Comparison of ENCODE assay signal across 14 mouse cellular contexts in the genomic region with DNA sequence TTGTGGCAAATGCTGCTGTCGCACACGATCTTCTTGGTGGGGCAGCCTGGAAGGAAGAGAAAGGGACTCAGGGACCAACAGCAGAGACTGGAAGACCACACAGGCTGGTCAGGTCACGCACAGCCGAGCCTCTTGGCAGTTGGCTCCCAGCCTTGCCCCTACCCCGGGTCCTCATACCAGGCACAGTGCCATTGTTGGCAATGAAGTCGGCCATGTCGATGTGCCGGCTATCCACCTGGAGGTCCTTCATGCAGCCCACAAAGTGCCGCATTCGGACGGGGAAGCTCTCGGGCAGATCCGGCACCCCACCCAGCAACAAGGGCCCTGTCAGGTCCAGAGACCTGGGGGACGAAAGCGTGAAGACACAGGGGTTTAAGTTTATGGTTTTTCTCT. TPM values are rescaled to one million over a fixed set of nuclear protein-coding genes. Genes with fewer than 3 reads are reported as not detected.
DNase-seq lines count a peak whose midpoint lies in the region; ATAC-seq and TF ChIP-seq lines count a peak whose summit lies in the region.
"Had no signal": no experiment of that assay in that cellular context is flagged by ENCODE, and none has a peak within 500 bp of the region (broad histone marks: within the 10 kb centered on the region; RNA-seq: fewer than 3 reads in every experiment).

No protein-coding gene starts in this region.

- CTCF ChIA-PET in Patski (lab: Charles Lee): interaction anchor here (1.2 to 5.7 kb wide), 14 partner anchors 9 to 221 kb away, joined by 3 to 37 read pairs (median 6); partner anchors contain the start of genes Sars and Taf13

- H3K4me3 ChIP-seq in forebrain, embryonic 10.5 days: no peak overlapping the region
- no peak overlapping the region for H3K4me3 ChIP-seq in forebrain, embryonic 11.5 days (ENCODE audit: low read depth, low read length)
- H3K4me3 ChIP-seq in forebrain, embryonic 16.5 days (replicated peaks; ENCODE audit: low read length): no peak overlapping the region
- H3K4me3 ChIP-seq in midbrain, embryonic 15.5 days: no peak overlapping the region
- H3K4me3 ChIP-seq in intestine, postnatal 0 days (ENCODE audit: low read depth, low read length): no peak overlapping the region

- H3K27ac ChIP-seq in forebrain, embryonic 10.5 days: peak overlapping the region; percentile 62; the same call in 1 of the 2 replicates
- H3K27ac ChIP-seq in forebrain, embryonic 11.5 days (ENCODE audit: low read depth, low read length): no peak overlapping the region
- H3K27ac ChIP-seq in forebrain, embryonic 16.5 days (ENCODE audit: low read length): peak overlapping the region; percentile 56
- peak overlapping the region; percentile 53; the same call in 1 of the 2 replicates for H3K27ac ChIP-seq in midbrain, embryonic 15.5 days
- no peak overlapping the region for H3K27ac ChIP-seq in intestine, postnatal 0 days (ENCODE audit: low read depth, low read length)
- H3K27ac ChIP-seq: heart, embryonic 13.5 days; kidney, postnatal 0 days had no signal

- H3K4me1 ChIP-seq in forebrain, embryonic 10.5 days: peaks cover 54% of the 10 kb centered on the region
- peaks cover 15% of the 10 kb centered on the region for H3K4me1 ChIP-seq in forebrain, embryonic 11.5 days (replicated peaks; ENCODE audit: control insufficient read depth, insufficient read depth, low read length)
- H3K4me1 ChIP-seq in forebrain, embryonic 16.5 days (replicated peaks; ENCODE audit: control insufficient read depth, insufficient read depth, low read length): peaks cover 27% of the 10 kb centered on the region
- peaks cover 31% of the 10 kb centered on the region for H3K4me1 ChIP-seq in midbrain, embryonic 15.5 days
- H3K4me1 ChIP-seq in intestine, postnatal 0 days (replicated peaks; ENCODE audit: control insufficient read depth, insufficient read depth, low read length): no peaks in the 10 kb centered on the region
- H3K4me1 ChIP-seq: heart, embryonic 13.5 days had no signal

- H3K9ac ChIP-seq in forebrain, embryonic 11.5 days (ENCODE audit: low read length): no peak overlapping the region
- H3K9ac ChIP-seq in forebrain, embryonic 16.5 days (replicated peaks; ENCODE audit: low read depth, low read length): peak overlapping the region; percentile 29; the same call in 1 of the 2 replicates
- no peak overlapping the region for H3K9ac ChIP-seq in midbrain, embryonic 15.5 days
- no peak overlapping the region for H3K9ac ChIP-seq in intestine, postnatal 0 days (ENCODE audit: low read depth, low read length)

- H3K9me3 ChIP-seq in forebrain, embryonic 10.5 days: no peaks in the 10 kb centered on the region
- no peaks in the 10 kb centered on the region for H3K9me3 ChIP-seq in forebrain, embryonic 11.5 days (ENCODE audit: control insufficient read depth, low read length)
- no peaks in the 10 kb centered on the region for H3K9me3 ChIP-seq in forebrain, embryonic 16.5 days (ENCODE audit: control insufficient read depth, low read length)
- no peaks in the 10 kb centered on the region for H3K9me3 ChIP-seq in midbrain, embryonic 15.5 days
- H3K9me3 ChIP-seq in intestine, postnatal 0 days (ENCODE audit: control insufficient read depth): no peaks in the 10 kb centered on the region
- H3K9me3 ChIP-seq: heart, embryonic 13.5 days had no signal

- H3K27me3 ChIP-seq in forebrain, embryonic 10.5 days (ENCODE audit: poor library complexity, severe bottlenecking): no peaks in the 10 kb centered on the region
- no peaks in the 10 kb centered on the region for H3K27me3 ChIP-seq in forebrain, embryonic 11.5 days (ENCODE audit: control insufficient read depth, insufficient read depth, low read length)
- no peaks in the 10 kb centered on the region for H3K27me3 ChIP-seq in Patski
- H3K27me3 ChIP-seq in forebrain, embryonic 16.5 days (replicated peaks; ENCODE audit: control insufficient read depth, insufficient read depth, low read length): no peaks in the 10 kb centered on the region
- H3K27me3 ChIP-seq in midbrain, embryonic 15.5 days (replicated peaks): no peaks in the 10 kb centered on the region
- H3K27me3 ChIP-seq in intestine, postnatal 0 days (replicated peaks; ENCODE audit: control insufficient read depth, insufficient read depth, low read length): no peaks in the 10 kb centered on the region

- peaks cover 100% of the 10 kb centered on the region for H3K36me3 ChIP-seq in forebrain, embryonic 10.5 days (replicated peaks)
- H3K36me3 ChIP-seq in forebrain, embryonic 11.5 days (ENCODE audit: control insufficient read depth, insufficient read depth, low read length): peaks cover 21% of the 10 kb centered on the region; the same call in 1 of the 2 replicates
- peaks cover 40% of the 10 kb centered on the region for H3K36me3 ChIP-seq in forebrain, embryonic 16.5 days (ENCODE audit: control insufficient read depth, insufficient read depth)
- H3K36me3 ChIP-seq in midbrain, embryonic 15.5 days (replicated peaks): peaks cover 41% of the 10 kb centered on the region; the same call in 1 of the 2 replicates
- no peaks in the 10 kb centered on the region for H3K36me3 ChIP-seq in intestine, postnatal 0 days (ENCODE audit: control insufficient read depth, insufficient read depth)

- TF ChIP-seq CTCF in Patski (IDR thresholded peaks at IDR 0.05): no peak
- TF ChIP-seq CTCF in intestine, postnatal 0 days (IDR thresholded peaks at IDR 0.05; ENCODE audit: low read depth): no peak

- POLR2A ChIA-PET in Patski (lab: Charles Lee): interaction anchor here (0.5 to 5.6 kb wide), 6 partner anchors 9 to 161 kb away, joined by 3 to 27 read pairs (median 6); partner anchors contain the start of gene Sars

- H3K4me2 ChIP-seq in forebrain, embryonic 11.5 days (ENCODE audit: low read depth, low read length, severe bottlenecking): no peak overlapping the region
- no peak overlapping the region for H3K4me2 ChIP-seq in forebrain, embryonic 16.5 days (ENCODE audit: low read length)
- no peak overlapping the region for H3K4me2 ChIP-seq in midbrain, embryonic 15.5 days
- H3K4me2 ChIP-seq in intestine, postnatal 0 days (replicated peaks; ENCODE audit: low read depth): no peak overlapping the region

- no peak for ATAC-seq in forebrain, embryonic 11.5 days (replicated peaks; ENCODE audit: low FRiP score)
- peak; percentile 1 for ATAC-seq in Patski
- ATAC-seq in forebrain, embryonic 16.5 days: no peak
- ATAC-seq in midbrain, embryonic 15.5 days (replicated peaks): no peak
- ATAC-seq in intestine, postnatal 0 days: no peak

- in situ Hi-C loops in Patski (cut with MboI; ENCODE audit: low pct_unique_long_range_greater_than_20kb): loop anchor here (5.0 kb wide), 1 partner anchor 160 kb away; the partner anchor contains the start of gene Tmem167b

- WGBS in forebrain, embryonic 10.5 days: 91% methylated on average over 15 of the region's 15 CpGs
- 87% methylated on average over 15 of the region's 15 CpGs for WGBS in forebrain, embryonic 11.5 days
- WGBS in forebrain, embryonic 16.5 days: 66% methylated on average over 15 of the region's 15 CpGs
- 68% methylated on average over 15 of the region's 15 CpGs for WGBS in midbrain, embryonic 15.5 days
- 91% methylated on average over 15 of the region's 15 CpGs for WGBS in intestine, postnatal 0 days

- DNase-seq in forebrain, embryonic 10.5 days (ENCODE audit: extremely low spot score, low spot score): no peak
- no peak for DNase-seq in forebrain, embryonic 11.5 days (ENCODE audit: low spot score)
- DNase-seq in Patski (ENCODE audit: low read depth, low spot score): no peak
- DNase-seq in urinary bladder, postnatal 4 days (ENCODE audit: low spot score in 2 of 2): no peak
- no peak for DNase-seq in spleen, postnatal 10 days (ENCODE audit: low spot score in 2 of 2)
- DNase-seq: adrenal gland, postnatal 36 days; retina, postnatal 1 day had no signal

RNA-seq across cellular contexts. Expression of gene Celsr2, which starts 12.8 kb away (rescaled TPM):
- polyA plus RNA-seq in forebrain, embryonic 10.5 days (2016; fragmentation: Nextera tagmentation; extraction: Ambion mirVana): 32.1 and 35.1 TPM in 2 replicates
- 52.0 and 68.1 TPM in 2 replicates for polyA plus RNA-seq in forebrain, embryonic 11.5 days (2014; fragmentation: Nextera tagmentation; extraction: Ambion mirVana)
- polyA plus RNA-seq in Patski (2021): 90.1 TPM
- 46.7 and 47.3 TPM in 2 replicates for polyA plus RNA-seq in forebrain, embryonic 16.5 days (2015; fragmentation: Nextera tagmentation; extraction: Ambion mirVana)
- polyA plus RNA-seq in midbrain, embryonic 15.5 days (2015; fragmentation: Nextera tagmentation; extraction: Ambion mirVana): 38.5 and 43.3 TPM in 2 replicates
- 0.50 and 1.4 TPM in 2 replicates for polyA plus RNA-seq in intestine, postnatal 0 days (2015; fragmentation: Nextera tagmentation; extraction: Ambion mirVana)
- polyA plus RNA-seq: C2C12 had no signal

RNA-seq across cellular contexts. Expression of gene Psrc1, which starts 18.9 kb away (rescaled TPM):
- 115 and 117 TPM in 2 replicates for polyA plus RNA-seq in forebrain, embryonic 10.5 days (2016; fragmentation: Nextera tagmentation; extraction: Ambion mirVana)
- polyA plus RNA-seq in forebrain, embryonic 11.5 days (2014; fragmentation: Nextera tagmentation; extraction: Ambion mirVana): 99.5 and 102 TPM in 2 replicates
- polyA plus RNA-seq in Patski (2021): 29.8 TPM
- 29.0 and 29.2 TPM in 2 replicates for polyA plus RNA-seq in forebrain, embryonic 16.5 days (2015; fragmentation: Nextera tagmentation; extraction: Ambion mirVana)
- polyA plus RNA-seq in midbrain, embryonic 15.5 days (2015; fragmentation: Nextera tagmentation; extraction: Ambion mirVana): 7.7 and 8.8 TPM in 2 replicates
- polyA plus RNA-seq in intestine, postnatal 0 days (2015; fragmentation: Nextera tagmentation; extraction: Ambion mirVana): 3.3 and 5.3 TPM in 2 replicates

RNA-seq across cellular contexts. Expression of gene Mybphl, which starts 37.8 kb away (rescaled TPM):
- polyA plus RNA-seq in forebrain, embryonic 10.5 days (2016; fragmentation: Nextera tagmentation; extraction: Ambion mirVana): not detected in 2 replicates
- not detected in 2 replicates for polyA plus RNA-seq in forebrain, embryonic 11.5 days (2014; fragmentation: Nextera tagmentation; extraction: Ambion mirVana)
- polyA plus RNA-seq in Patski (2021): not detected
- polyA plus RNA-seq in forebrain, embryonic 16.5 days (2015; fragmentation: Nextera tagmentation; extraction: Ambion mirVana): 0.16 TPM in 1 of 2 replicates, not detected in the other
- polyA plus RNA-seq in midbrain, embryonic 15.5 days (2015; fragmentation: Nextera tagmentation; extraction: Ambion mirVana): not detected in 2 replicates
- not detected in 2 replicates for polyA plus RNA-seq in intestine, postnatal 0 days (2015; fragmentation: Nextera tagmentation; extraction: Ambion mirVana)
- polyA plus RNA-seq: C2C12; kidney, postnatal 0 days; urinary bladder, adult 2 months had no signal

RNA-seq across cellular contexts. Expression of gene Sars, which starts 42.5 kb away (rescaled TPM):
- polyA plus RNA-seq in forebrain, embryonic 10.5 days (2016; fragmentation: Nextera tagmentation; extraction: Ambion mirVana): 160 and 167 TPM in 2 replicates
- polyA plus RNA-seq in forebrain, embryonic 11.5 days (2014; fragmentation: Nextera tagmentation; extraction: Ambion mirVana): 180 and 189 TPM in 2 replicates
- 536 TPM for polyA plus RNA-seq in Patski (2021)
- polyA plus RNA-seq in forebrain, embryonic 16.5 days (2015; fragmentation: Nextera tagmentation; extraction: Ambion mirVana): 230 and 238 TPM in 2 replicates
- polyA plus RNA-seq in midbrain, embryonic 15.5 days (2015; fragmentation: Nextera tagmentation; extraction: Ambion mirVana): 209 and 212 TPM in 2 replicates
- 99.5 and 106 TPM in 2 replicates for polyA plus RNA-seq in intestine, postnatal 0 days (2015; fragmentation: Nextera tagmentation; extraction: Ambion mirVana)

Comparison
In these comparisons a context has a peak if more than half of its experiments do, and no peak if none do; other contexts are left out.
1. H3K27ac ChIP-seq: peak in forebrain, embryonic 10.5 days (single experiment), forebrain, embryonic 16.5 days (single experiment) and midbrain, embryonic 15.5 days (single experiment); none in forebrain, embryonic 11.5 days (single experiment) and intestine, postnatal 0 days (single experiment).
2. RNA of gene Celsr2, which starts 12.8 kb away (polyA plus RNA-seq): 90.1 TPM in Patski (single experiment), 52.0 to 68.1 TPM in forebrain, embryonic 11.5 days, 46.7 to 47.3 TPM in forebrain, embryonic 16.5 days, 38.5 to 43.3 TPM in midbrain, embryonic 15.5 days and 32.1 to 35.1 TPM in forebrain, embryonic 10.5 days; 0.50 to 1.4 TPM in intestine, postnatal 0 days; every median in the first group is over 10 times any median in the second.